Mouse (Mus musculus) embryo, embryonic 11.5 days (tissue): ENCODE measurements around the gene Retreg2.
A peak's percentile ranks its signal among the peaks of the same experiment; 100 is the strongest.

Experiments
- DNase-seq: peaks from one replicate; pipeline ENCODE4 v3.0.0-alpha.2; 2012; ENCODE audit warnings: low read depth, low spot score

Gene Retreg2

GRCm38 (mm10) chr1:75168472-75169464 lies 26.2 kb downstream of the Retreg2 start, which contains the start of gene Zfand2b:
Gene Zfand2b, plus strand, starts transcription at chr1:75168646.
- DNase-seq, result peak; percentile 97

GRCm38 (mm10) chr1:75179334-75180104 lies 36.9 kb downstream of the Retreg2 start:
- DNase-seq, result no peak

- DNase-seq, result peak; percentile 80
Measured at GRCm38 (mm10) chr1:75180105-75180590, 37.6 kb downstream of the Retreg2 start, which contains the start of gene Abcb6. Gene Abcb6, minus strand, starts transcription at chr1:75180392.

- no peak for DNase-seq
Measured at GRCm38 (mm10) chr1:75180741-75181140, 38.2 kb downstream of the Retreg2 start.

- DNase-seq, result no peak
Measured at GRCm38 (mm10) chr1:75181377-75181870, 38.8 kb downstream of the Retreg2 start.

- DNase-seq, result no peak
Measured at GRCm38 (mm10) chr1:75182160-75182559, 39.6 kb downstream of the Retreg2 start.

GRCm38 (mm10) chr1:75185495-75185894 lies 42.9 kb downstream of the Retreg2 start:
- DNase-seq, result no peak

- DNase-seq, result no peak
Measured at GRCm38 (mm10) chr1:75187126-75187525, 44.5 kb downstream of the Retreg2 start.

GRCm38 (mm10) chr1:75187914-75188483 lies 45.4 kb downstream of the Retreg2 start:
- DNase-seq, result no peak

GRCm38 (mm10) chr1:75190577-75190976 lies 48.0 kb downstream of the Retreg2 start:
- no peak for DNase-seq

- DNase-seq, result no peak
Measured at GRCm38 (mm10) chr1:75191258-75191621, 48.7 kb downstream of the Retreg2 start.

GRCm38 (mm10) chr1:75191622-75192402 lies 49.2 kb downstream of the Retreg2 start, which contains the start of the genes Ankzf1 and Atg9a:
Gene Ankzf1, plus strand, starts transcription at chr1:75192151.
Gene Atg9a, minus strand, starts transcription at chr1:75192196.
- DNase-seq, result peak; percentile 95

- no peak for DNase-seq
Measured at GRCm38 (mm10) chr1:75192452-75192851, 49.9 kb downstream of the Retreg2 start.
